Mouse (Mus musculus) lung, postnatal 25 days (tissue): Measurements from ENCODE around the gene Trim29.

Experiments used
- DNase-seq: peaks from one replicate; pipeline ENCODE4 v3.0.0; 2022; ENCODE audit warnings: low spot score

Gene Trim29

GRCm38 (mm10) chr9:43310538-43310937 is at the start of gene Trim29:
Trim29 (plus strand) TSS chr9:43310848.
- DNase-seq = no peak

DNA sequence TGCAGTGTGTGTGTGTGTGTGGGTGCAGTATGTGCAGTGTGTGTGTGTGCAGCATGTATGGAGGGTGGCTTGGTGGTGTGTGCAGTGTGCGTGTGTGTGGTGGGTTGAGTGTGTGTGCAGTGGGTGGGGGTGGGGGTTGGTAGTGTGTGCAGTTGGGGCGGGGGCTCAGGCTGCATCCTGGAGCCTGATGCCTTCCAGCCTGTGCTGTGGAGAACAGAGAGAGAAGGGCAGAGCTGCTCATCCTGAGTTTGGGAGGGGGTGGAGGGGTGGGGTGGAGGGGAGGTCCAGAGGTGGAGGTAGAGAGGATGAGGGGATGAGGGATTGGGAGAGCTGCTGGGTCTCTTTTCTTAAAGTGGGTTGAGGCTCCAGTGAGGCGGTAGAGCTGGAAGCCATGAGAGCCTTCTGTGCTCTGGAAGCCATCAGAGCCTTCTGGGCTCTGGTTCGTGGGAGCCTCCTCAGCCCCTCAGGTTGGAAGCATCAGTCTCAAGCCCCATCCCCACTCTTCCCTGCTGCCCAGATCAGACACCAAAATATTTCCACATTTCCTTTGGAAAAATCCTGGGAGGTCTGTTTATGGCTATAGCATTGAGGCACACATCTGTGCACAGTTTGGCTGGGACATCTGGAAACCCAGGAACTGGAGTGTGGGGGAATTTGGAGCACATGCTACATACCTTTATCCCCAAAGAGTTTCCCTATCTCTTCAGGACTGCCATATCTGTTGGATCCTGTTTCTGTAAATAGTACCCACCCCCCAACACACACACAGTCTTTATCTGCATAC is 49.3 kb upstream of the Trim29 start:
- no peak for DNase-seq

- DNase-seq = no peak
Measured at GRCm38 (mm10) chr9:43261941-43262340, 48.7 kb upstream of the Trim29 start.

DNA sequence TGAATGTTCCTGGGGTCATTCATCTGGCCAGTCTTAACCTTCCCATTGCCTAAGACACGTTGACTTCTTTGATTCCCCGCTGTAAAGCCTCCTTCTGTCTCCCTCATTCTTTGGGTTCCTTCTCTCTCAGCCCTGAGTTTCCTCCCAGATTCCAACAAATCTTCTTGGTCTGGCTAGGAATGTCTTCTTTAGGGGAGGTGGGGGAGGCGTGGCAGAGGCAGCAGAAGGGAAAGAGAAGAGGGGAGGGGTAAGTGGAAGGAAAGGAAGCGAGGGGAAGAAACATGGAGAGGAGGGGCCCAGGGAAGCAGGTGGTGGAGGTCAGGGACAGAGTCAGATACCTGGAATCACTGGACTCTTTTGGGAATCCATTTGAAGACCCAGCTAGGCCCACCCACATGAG is 48.3 kb upstream of the Trim29 start:
- DNase-seq = no peak

- DNase-seq = no peak
Measured at GRCm38 (mm10) chr9:43262811-43263550, 47.7 kb upstream of the Trim29 start.

DNA sequence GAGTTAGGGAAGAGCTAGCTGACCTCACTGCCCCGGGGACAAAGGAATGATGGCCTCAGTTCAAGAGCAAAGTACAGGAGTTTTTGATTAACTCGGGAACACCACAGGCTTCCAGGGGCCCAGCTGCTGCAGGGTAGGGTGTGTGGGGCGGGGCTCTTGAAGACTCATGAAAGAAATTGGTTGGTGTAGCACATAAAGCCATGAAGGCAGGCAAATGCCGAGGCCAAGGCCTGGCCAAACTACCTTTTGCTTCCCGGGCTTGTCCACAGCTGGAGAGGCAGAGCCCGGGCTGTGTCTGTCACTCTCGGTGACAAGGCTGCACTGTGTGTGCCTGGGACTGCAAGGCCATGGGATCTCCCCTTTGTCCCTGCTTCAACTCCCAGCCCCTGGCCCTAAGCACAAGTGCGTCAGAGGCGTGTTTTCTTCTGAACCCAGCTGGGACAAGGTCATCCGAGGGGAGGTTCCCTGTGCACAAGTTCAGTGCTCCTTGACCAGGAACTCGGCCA is 46.6 kb upstream of the Trim29 start:
- no peak for DNase-seq

GRCm38 (mm10) chr9:43265194-43265593 is 45.5 kb upstream of the Trim29 start:
- DNase-seq = no peak

- DNase-seq = no peak
Measured at GRCm38 (mm10) chr9:43267357-43267756, 43.3 kb upstream of the Trim29 start.

- DNase-seq = no peak
Measured at GRCm38 (mm10) chr9:43269166-43269565, 41.5 kb upstream of the Trim29 start.

- no peak for DNase-seq
Measured at GRCm38 (mm10) chr9:43270723-43271252, 39.9 kb upstream of the Trim29 start.

GRCm38 (mm10) chr9:43271761-43272518 is 38.7 kb upstream of the Trim29 start:
- DNase-seq = no peak

DNA sequence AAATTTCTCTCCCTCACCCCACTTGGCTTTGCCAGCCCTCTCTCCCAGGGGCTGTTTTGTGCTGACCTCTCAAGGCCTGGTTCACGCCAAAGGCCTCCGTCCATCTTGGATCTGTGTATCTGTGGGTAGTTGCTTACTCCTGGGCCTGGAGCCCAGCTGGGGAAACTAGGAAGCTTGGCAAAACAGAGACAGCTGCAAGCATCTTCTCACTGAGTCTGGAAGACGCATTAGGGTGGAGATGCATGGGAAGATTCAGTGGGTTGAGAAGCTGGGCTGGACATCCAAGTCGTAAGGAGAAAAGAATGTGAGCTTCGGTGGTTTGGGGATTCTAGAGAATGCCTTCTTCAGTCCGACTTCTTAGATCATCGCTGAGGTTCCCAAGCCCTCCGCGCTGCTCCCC is 36.9 kb upstream of the Trim29 start:
- DNase-seq = no peak

GRCm38 (mm10) chr9:43284284-43284683 is 26.4 kb upstream of the Trim29 start:
- DNase-seq = peak; percentile 68

DNA sequence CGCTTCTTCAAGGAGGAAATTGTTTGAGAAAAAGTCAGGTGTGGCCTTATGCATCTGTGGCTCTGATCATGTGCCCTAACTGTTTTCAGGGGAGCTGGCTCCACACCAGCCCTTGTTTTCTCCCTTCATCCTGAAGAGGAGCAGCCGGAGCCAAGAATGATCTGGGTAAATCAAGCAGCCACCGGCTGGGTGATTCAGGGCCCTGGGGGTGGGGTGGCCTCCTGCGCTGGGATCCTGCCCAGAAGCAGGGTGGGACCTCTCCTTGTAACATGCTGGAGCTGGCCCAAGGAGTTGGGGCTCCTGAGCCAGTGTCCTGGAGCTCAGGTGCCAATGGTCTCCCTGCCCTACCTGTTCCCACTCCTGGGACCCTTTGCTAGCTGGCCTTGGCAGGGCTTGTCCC is 25.4 kb upstream of the Trim29 start:
- DNase-seq = no peak

DNA sequence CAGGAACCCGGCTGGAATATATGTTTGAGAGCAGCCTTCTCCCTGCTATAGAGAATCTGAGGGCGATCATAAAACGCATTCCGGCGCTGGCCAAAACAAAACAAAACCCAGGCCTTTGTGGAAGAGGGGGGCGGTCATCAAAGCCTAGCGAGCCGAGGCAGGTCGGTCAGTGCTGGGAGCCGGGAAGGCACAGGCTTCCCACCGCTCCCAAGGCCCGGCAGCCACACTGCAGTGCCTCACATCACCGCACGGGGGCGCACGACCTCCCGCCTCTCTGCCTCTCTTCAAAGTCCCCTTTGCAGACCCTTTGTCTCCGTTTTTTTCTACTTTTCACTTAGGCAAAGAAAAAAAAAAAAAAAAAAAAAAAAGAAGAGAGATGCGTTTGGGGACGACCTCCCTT is 23.8 kb upstream of the Trim29 start:
- DNase-seq = peak; percentile 33

DNA sequence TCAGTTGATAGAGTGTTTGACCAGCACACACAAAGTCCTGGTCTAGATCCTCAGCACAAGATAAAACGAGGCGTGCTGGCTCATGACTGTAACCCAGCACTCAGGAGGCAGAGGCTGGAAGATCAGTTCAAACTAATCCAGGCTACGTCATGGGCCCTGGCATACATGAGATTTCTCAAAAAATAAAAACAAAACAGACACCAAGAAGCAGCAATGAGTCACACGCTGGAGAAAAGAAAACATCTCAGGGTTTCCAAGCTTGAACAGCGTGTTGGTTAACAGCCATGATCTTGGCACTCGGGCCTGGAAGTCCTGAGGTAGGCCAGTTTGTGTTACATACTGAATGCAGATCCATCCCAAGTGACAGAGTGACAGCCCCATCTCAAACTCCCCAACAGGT is 17.6 kb upstream of the Trim29 start:
- DNase-seq = no peak

DNA sequence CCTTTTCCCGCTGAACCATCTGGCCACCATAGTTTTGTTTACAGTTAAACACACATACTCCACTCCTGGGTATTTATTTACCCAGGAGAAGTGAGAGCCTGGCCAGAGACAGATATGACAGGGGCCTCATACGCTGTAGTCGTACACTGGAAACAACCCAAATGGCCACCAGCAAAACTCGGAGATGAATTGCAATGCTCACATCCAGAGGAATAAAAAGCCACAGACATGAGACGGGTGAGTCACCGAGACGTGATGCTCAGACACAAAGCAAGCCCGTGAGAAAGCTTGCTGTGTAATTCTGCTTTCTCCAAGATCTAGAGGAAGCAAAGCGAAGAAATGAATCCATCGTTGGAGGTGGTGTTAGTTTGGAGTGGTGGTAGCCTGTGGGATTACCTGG is 10.3 kb upstream of the Trim29 start:
- no peak for DNase-seq

DNA sequence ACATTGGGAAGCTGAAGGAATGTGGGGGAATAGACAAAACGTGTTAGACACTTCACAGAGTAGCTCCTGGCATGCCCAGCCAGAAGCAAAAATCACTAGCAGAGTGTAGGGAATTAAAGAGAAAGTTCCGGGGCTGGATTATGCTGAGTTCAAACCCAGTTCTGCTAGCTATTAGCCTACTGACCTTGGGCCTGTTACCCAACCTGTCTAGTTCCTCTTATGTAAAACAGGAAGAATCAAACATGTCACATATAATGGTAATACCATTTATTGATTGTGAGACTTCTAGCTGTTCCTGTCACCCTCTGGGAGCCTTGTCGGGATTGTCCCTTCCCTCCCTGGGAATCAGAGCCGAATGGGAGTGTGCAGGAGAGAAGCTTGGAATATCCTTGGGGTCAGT is 7.7 kb upstream of the Trim29 start:
- DNase-seq = no peak

DNA sequence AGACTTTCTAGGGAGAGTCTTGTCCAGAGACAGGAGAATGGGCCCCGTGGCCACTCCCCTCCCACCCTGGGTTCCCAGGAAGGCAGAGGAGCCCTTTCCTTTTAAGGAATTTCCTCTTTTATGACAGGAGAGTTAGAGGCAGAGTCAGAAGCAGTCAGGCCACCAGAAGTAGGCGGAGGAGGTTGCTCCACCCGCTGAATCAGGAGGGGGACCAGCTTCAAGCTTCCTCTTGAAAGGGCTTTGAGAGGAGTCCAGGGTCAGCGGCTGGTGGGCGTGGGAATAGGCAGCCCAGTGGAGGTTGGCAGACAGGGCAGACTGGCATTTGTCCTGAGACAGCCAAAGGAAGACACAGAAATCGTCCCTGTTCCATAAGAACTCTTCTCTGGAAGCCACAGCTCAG is 4.8 kb upstream of the Trim29 start:
- DNase-seq = peak; percentile 27

DNA sequence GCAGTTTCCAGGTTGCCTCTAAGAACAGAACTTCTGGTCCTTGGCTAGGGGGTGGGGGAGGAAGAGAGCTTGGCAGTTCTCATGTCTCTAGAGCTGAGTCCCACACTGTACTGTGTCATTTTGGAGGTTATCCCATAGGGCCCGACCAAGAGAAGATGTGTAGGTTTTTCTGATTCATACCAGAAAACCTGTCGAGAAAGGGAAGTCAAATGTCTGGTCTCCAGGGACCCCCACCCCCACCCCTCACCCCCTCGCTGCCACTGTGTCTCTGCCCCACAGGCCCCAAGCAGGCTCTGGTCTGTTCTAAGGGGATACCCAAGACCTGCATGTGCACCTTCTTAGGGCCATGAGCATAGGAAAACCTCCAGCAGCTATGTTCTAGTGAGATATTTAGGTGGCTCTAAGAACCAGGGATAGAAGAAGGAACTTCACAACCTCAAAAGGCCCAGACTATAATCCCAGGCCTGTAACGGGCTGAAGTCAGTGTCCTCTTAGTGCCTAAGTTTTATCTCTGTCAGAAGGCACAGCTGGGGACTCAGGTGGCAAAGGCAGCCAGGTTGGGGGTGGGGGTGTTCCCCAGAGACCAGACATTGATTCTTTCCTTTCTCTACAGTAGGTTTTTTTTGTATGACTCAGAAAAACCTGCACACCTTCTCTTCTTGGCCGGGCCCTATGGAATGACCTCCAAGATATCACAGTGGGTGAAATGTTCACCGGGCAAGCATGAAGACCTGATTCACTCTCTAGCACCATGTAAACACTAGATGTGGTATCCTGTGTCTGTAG is 1.4 kb upstream of the Trim29 start:
- DNase-seq = no peak

DNA sequence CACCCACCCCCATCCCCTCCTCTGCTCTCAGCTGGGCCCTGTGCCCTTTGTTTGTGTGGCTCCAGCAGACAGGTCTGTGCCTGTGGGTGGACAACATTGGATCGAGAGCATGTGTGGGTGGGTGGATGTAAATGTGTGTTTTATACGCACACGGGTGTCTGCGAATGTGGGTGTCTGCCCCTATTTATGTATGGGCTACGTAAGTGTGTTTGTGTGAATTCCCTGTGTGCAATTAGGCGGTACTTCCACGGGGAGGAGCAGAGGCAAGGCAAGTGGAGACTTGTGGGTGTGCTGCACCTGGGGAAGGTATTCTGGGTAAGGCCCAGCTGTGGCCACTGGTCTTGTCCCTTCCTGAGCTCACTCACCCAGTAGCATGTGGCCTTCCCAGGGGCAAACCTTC is 1.5 kb downstream of the Trim29 start:
- DNase-seq = no peak

GRCm38 (mm10) chr9:43313805-43314204 is 3.2 kb downstream of the Trim29 start:
- no peak for DNase-seq
